Mouse (Mus musculus) megakaryocyte, adult 5-6 weeks (primary cell): ENCODE measurements around the gene Upb1. TPM values are rescaled to one million over a fixed set of nuclear protein-coding genes. Genes with fewer than 3 reads are reported as not detected.
"Not testable (repeated sequence)": the region's sequence is repeated elsewhere in the genome, so short reads cannot be mapped to it uniquely, and the experiment has no call there.

ENCODE experiments used
- ATAC-seq: 2 replicates; pipeline ENCODE4 v1.8.0; 2016; ENCODE audit warnings: mild to moderate bottlenecking, inconsistent platforms; ENCODE audit not compliant: poor library complexity, severe bottlenecking
- total RNA-seq, 2 experiments: library from RNA; stranded (forward) in 1 of 2; stranded (reverse) in 1 of 2; fragments of 153-499, 151-499 nt in 1 of 2; fragments of 221-1000, 200-1000 nt in 1 of 2; gene quantifications; 2 replicates each; pipeline versions ENCODE4 v1.2.3 to v1.2.4; 2015 to 2017

Upb1 gene
- total RNA-seq (2015) (14.7 and 18.1 TPM in 2 replicates), total RNA-seq (2017) (31.7 and 33.3 TPM in 2 replicates)

DNA sequence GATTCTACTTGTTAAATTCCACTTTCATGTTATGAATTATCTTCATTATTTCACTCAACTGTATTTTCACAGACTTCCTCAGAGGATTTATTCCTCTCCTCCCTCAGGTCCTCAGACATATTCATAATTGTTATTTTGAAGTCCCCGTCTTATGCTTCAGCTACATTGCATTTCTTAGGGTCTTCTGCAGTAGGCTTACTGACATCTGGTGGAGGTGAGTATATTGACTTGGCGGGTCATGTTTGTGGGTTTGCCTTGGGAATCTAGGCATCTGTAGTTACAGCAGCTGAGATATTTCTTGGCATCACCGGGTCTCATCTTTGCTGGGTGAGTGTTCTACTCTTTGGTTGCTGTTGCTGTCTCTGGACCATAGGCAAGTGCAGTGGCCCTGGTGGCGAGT is at the start of gene Upb1:
Gene Upb1, plus strand, starts transcription at position 158 of the 400 bp plus-strand sequence.
- no peak for ATAC-seq

DNA sequence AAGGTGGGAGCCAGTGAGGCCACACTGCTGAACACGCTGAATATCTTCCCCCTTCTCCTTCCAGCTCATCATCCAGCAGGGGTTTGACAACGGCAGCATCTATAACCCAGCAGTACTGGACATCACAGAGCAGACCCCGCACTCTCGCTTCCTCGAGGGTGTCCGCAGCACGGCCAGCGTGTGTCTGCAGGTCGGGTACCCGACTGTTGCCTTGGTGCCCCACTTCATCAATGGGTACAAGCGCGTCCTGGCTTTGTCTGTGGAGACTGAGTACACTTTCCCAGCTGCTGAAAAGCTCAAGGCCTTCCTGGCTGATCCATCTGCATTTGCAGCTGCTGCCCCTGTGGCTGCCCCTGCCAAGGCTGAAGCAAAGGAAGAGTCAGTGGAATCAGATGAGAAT is 48.4 kb upstream of the Upb1 start:
- ATAC-seq: no peak

DNA sequence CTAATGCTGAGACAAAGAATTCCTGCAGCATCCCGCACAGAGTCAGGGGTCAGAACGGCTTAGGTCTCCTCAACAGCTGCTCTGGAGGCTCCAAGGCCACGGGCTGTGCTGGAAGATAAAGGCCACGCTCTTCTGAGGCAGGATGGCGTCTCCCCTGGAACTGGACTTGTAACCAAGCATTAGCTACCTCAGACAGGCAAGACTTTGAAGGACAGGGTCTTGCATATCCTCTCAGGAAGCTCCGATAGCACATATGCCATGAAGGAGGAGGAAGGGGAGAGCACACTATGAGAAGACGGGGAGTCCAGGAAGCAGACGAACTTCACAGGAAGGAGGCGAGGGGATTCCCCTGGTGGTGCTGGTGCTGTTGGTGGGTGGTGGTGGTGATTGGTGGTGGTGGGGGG is 47.1 kb upstream of the Upb1 start:
- not testable (repeated sequence) for ATAC-seq

DNA sequence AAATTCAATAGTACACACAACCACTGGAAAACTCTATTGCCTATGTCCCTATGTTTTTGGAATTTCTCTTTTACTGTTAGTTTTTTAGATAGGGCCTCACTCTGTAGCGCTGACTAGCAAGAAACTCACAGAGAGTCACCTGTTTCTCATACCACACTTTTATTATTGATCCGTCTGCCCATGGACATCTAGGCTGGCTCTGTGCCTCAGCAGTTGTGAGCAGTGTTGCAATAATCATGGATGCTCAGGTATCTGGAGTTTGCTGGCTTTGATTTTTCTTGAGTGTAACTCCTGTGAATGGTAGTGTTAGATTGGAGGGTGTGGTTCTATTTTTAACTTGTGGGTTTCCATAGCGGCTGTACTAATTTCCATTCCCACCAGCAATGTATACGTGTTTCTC is 45.6 kb upstream of the Upb1 start:
- no peak for ATAC-seq

DNA sequence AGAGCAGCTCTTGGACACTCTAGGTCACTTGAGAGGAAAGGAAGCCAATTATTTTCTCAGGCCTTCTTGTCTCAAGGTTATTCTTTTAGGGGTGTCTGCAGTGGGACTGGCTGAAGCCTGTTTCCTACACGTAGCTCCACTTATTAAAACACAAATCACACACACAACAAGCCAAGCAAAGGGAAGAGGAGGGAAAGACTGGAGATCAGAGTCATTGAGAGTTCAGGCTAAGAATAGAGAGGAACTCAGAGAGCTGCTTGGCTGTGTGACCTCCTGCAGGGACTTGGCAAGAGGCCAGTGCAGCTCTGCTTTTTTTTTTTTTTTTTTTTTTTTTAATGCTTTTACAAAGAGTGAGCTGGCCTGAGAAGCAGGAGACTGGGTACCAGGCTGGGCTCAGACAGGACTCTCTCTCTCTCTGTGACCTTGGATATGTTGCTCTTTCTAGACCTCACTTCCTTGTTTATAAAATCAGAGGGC is 36.7 kb upstream of the Upb1 start:
- ATAC-seq: not testable (repeated sequence)

DNA sequence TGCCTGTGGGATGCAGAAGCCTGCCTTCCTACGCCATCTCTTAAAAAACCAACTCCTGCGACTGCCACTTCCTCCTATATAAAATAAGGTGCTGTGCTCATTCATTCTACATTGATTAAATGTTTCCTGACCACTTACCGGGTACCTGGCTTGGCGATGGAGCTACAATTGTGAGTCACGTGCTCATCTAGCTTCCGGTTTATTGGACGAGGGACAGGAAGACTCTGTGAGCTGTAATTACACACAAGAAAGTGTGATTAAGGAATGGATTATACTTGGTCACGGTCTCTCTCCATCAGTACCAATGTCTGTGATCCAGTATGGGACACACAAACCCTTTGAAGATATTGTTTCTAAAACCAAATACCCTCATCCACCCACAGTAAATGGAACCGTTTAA is 36.1 kb upstream of the Upb1 start:
- no peak for ATAC-seq

DNA sequence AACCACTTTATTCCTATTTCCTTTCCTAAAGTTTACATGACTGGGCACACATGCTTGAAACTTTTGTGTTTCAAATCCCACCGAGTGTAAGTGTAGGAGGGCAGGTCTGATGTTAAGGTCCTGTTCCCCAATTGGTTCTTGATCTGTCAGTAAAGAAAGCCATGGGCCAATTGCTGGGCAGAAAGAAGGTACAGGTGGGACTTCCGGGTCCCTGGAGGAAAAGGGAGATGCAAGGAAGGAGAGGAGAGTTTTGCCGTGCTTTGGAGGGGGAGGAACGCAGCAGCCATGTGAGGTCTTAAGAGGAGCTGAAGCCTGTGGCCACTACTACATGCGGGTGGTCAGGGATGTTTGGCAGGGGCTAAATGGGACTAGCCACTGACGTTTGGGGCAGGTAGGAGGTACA is 35.7 kb upstream of the Upb1 start:
- peak; percentile 64 for ATAC-seq

DNA sequence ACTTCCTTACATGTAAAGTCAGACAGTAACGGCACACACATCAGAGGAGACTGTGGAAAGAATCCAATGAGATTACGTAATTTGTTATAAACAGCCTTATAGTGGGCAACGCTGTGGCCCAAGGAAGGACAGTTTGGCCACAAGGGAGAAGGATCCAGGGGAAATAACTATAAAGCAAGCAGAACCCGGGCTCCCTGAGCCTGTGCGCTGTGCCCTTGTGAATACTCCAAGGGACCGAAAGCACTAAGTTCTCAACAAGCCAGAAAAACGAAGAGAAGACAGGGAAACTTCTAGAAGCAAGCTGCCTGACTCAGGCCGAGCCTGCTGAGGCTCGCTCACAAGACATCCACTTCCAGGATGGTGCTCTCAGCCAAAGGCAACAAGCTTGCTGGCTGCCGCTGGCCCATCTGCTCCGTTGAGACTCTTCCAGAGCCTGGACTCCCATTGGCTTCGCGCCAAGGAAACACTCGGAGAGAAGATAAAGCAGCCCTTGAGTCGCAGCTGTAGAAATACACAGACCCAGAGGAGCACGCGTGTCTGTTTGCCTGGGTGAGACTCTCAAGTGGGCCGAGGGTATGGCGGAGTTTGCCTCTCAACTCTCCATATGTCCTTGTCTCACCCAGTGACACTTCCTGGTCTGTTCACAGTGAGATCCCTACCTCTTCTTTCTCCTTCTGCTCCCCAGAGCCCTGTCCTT is 27.1 kb upstream of the Upb1 start:
- 0 out of 2 replicates have a peak, but pooled peaks have one; percentile 18 for ATAC-seq

DNA sequence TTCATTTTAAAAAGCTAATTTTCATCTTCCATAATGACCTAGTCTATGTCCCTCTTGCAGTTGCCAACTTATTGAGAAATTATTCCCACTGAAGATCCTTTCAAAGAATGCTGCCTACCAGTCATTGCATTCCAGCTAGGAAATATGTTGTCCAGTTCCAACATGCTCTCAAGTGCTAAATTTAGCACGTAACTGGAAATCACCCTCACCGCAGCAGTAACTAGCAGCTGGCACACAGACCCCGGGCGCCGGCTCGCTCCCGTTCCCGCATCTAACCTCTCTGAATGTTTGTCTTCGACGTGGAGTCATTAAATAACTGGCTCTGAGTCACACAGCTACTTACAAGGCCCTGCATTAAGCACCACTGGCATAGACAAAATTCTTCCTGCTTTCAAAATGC is 22.2 kb upstream of the Upb1 start:
- no peak for ATAC-seq

DNA sequence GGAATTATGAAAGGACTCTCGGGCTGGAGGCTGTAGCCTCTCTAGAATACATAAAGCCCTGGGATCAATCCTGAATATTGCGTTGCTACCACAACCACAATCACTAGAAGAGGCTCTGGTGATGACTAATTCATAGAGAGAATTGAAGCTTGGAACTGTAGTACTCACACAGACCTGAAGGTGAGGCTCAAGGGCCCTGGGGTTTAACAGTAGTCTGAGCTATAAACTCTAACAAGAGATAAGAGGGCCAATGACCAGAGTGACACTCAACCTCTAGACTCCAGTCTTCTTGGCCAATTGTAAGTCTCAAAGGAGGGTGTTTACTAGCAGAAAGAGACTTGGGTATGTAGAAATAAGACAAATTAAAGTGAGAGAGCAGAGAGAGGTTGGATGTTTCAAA is 10.8 kb upstream of the Upb1 start:
- no peak for ATAC-seq

DNA sequence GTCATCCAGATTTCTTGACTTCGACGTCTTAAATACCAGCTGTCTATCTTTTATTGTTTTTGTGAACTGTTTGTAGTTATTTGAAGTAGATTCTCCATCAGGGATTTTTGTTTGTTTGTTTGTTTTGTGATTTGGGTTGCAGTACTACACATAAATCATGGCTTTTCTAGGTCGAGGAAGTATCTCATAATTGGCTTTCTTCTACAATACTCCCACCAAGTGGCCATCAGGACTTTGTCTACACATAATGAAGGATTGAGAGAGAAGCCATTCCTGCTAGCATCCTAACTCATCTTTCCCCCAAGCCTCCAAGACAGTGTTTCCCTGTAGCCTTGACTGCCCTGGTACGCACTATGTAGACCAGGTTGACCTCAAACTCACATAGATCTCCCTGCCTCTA is 10.1 kb upstream of the Upb1 start:
- no peak for ATAC-seq

DNA sequence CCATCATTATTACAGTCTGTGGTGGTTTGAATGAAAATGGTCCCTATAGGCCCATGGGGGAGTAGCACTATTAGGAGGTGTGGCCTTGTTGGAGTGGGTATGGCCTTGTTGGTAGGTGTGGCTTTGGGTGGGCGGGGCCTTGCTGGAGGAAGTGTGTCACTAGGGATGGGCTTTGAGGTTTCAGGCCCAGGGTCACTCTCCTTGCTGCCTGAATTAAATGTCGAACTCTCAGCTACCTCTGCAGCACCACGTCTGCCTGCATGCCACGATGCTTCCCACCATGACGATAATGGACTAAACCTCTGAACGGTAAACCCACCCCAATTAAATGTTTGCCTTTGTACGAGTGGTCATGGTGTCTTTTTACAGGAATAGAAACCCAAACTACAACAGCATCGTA is 6.1 kb upstream of the Upb1 start:
- ATAC-seq: no peak

DNA sequence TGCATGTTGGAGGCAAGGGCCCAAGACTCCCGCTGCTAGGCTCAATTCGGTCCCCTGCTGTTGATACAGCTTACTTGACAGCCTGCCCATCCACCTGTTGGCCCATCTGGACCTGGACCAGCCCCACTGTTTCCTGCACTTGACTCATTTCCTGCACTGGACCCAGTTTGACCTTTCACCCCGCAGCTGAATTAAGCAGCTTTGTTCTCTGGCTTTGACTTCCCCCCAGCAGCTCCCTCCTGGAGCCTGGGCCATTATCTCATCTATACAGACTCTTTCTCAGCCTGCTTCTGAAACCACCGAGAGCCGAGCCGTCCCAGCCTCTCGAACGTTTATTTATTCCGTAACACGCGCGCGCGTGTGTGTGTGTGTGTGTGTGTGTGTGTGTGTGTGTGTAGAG is 3.9 kb upstream of the Upb1 start:
- no peak for ATAC-seq

DNA sequence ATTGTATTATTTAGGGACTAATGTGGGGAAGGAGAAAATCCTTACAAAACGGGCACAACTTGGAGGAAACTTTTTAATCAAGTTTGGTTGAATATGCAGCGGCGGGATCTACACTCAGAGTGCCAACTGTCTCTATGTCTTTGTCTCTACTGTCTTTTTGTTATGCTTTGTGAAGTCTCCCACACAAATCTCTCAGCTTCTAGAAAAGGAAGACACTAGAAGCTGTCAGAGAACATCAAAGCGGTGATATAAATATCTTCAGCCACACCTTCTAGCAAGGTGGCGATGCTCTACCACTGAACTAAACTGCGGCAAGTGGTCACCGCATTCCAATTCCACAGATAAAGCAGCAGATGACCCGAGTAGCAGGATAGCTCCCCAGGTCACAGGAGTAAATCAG is 5.0 kb downstream of the Upb1 start:
- 0 out of 2 replicates have a peak, but pooled peaks have one; percentile 33 for ATAC-seq

DNA sequence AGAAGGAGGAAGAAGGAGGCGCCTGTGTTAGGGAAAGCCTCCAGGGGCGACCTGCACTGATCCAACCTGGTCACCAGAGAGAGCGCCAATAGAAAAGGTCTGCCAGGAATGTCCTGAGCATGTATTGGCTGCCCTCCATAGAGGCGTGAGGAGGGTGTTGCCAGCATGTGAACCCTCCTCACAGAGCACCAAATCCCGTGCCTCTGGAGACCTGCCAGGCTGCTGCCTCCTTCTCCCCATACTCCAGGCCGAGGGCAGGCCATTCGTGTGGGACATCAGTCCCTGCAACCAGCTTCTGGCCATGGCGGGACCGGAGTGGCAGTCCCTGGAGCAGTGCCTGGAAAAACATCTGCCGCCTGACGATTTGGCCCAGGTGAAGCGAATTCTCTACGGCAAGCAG is 5.8 kb downstream of the Upb1 start:
- ATAC-seq: no peak

DNA sequence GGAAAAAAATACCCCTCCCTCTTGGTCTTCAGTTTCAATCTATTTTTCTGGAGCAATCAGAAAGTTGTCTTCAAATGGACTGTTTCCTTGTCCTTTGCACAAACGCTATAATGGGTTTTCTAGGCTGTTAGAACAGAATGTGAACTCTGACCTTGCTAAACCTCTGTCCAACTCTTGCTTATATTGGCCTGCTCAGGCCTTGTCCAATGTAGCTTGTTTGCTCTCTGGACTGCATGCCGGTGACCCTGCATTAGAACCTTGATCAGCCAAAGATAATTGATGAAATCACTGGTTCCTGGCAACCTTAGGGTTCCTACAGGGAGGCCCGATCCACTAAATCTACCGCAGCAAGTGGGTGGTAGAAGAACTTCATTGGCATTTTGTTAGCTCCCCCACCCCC is 6.8 kb downstream of the Upb1 start:
- no peak for ATAC-seq

DNA sequence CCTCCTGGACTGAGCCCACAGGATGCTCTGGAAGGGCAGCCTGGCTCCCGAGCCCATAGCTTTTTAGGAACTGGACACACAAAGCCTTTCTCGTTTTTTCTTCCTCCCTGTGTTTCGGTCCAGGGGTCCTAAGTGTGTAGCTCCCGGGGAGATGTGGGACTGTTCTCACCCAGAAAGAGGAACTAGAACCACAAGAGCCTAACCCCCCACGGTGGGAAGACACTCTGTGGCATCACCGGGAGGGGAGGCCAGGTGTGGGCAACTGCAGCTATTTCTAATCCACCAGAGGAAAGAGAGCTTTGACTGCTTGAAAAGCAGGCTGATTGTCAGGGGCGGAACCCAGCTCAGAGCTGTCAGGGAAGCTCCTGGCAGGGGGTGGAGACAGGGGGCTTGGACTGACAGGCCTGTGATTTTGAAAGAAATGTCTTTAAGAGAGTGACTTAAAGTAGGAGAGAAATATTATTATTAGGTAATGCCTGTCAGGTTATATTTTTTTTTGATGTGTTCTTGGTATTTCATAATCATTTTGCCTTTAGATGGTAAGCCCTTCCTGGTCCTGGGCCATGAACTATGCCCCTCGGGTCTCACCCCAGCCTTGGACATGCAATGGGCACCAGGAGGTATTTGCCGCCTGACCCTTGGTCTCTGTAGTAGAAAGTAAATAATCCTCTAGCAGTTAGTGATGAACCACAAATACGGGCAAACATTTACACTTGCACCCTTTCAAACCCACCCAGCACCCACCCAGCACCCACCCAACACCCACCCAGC is 10.6 kb downstream of the Upb1 start:
- ATAC-seq: peak; percentile 66

DNA sequence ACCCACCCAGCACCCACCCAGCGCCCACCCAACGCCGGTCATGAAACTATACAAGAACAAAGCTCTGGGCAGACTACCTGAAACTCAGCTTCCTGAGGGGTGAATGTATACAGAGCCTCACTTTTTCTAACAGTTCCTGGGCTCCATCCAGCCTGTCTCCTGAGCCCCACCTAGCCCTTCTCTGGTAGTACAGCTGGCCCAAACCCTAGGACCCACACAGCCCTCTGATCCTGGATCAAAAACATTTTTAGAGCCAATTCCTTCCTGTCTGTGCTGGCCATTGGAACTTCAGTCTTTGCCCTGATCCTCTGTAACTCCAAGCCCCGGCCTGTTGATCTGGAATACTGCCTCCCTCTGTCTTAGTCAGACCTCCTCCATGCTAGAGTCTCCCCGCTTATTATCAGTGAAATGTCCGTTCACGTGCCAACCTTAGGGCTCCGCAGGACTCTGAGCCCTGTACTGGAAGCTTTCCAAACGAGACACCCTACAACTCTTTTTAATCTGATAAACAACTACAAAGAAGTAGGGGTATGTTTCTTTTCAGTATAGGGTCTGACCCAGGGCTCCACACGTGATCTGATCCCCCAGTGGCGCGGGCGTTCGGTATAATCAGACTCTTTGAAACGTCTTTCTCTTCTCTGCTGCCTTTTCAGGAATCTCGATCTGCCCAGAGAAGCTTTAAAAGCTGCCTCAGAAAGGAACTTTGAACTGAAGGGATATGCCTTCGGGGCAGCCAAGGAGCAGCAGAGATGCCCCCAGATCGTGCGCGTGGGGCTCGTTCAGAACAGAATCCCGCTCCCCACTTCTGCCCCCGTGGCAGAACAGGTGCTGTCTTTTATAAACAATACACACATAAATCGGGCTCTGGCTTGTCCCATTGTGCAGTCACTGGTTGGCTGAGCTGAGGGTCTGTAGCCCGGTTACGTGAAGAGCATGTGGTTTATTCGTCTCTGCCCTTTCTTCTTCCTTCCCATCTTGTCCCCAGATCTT is 11.5 kb downstream of the Upb1 start:
- no peak for ATAC-seq

DNA sequence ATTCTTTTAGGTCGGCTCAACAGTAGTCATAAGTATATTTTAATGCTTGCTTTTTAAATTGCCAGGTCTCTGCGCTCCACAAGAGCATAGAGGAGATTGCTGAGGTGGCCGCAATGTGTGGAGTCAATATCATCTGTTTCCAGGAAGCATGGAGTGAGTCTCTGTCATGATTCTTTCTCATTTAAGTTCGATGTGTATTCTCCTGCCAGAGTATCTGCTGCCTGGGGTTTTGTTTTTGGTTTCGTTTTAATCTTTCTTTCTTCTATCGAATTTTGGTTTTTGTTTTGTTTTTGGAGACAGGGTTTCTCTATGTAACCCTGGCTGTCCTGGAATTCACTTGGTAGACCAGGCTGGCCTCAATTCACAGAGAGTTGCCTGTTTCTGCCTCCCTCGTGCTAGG is 14.0 kb downstream of the Upb1 start:
- ATAC-seq: no peak

DNA sequence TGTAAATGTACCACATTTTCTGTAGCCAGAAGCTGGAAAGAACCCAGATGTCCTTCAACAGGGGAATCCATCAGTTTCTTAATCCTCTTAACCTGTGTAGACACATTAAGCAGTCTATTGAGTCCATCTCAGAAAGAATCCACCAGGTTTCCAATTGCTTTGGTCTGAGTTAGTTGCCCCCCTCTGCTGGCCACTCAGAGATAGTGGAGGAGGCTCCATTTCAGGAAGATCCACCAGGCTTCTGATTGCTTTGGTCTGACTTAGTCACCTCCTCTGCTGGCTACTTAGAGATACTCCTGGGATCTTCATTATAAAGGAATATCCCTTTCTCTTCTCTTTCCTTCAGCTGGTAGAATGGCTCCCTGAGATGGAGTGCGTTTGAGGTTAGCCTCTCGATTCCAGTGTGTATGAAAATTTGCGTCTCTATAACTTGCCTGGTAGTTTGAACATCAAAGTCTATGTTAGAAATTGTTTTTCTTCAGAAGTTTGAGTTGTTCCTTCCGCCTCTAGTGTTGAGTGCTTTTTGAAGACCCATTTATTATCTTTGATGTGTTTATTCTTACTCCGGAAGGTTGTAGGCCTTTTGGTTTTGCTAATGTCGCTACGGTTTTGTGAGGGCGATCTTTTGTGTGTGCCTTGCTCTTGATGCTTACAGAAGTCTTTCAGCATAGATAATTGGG is 16.6 kb downstream of the Upb1 start:
- ATAC-seq: no peak
